Mouse (Mus musculus) CD8-positive naive resting alpha-beta T cell, adult 2 months (primary cell): ENCODE results near the gene Hs3st5.
"Not testable (repeated sequence)": the region's sequence is repeated elsewhere in the genome, so short reads cannot be mapped to it uniquely, and the experiment has no call there.

Source experiments
- DNase-seq, 2 experiments: peaks; one replicate each; pipeline ENCODE4 v3.0.0; 2022; ENCODE audit warnings: low read depth in 2 of 2, low spot score in 2 of 2

Hs3st5 gene

DNA sequence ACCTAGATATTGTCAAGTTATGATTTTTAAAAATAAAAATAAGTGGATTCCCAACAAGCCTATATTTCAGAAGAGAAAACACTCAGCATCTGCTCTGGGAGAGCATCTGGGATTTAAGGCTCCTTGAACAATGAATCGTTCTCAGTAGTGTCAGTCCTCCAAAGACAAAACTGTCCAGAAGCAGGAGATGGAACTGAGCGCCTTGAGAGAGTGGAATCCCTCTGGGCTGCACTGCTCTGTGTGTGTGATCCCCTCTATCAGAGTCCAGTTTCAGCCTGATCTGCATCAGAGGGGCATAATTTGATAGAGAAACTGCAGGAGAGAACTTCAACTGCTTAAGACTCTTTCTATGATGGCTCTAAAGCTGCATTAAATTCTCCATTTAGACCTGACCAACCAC, 49.5 kb downstream of the Hs3st5 start:
- DNase-seq, result no peak

DNA sequence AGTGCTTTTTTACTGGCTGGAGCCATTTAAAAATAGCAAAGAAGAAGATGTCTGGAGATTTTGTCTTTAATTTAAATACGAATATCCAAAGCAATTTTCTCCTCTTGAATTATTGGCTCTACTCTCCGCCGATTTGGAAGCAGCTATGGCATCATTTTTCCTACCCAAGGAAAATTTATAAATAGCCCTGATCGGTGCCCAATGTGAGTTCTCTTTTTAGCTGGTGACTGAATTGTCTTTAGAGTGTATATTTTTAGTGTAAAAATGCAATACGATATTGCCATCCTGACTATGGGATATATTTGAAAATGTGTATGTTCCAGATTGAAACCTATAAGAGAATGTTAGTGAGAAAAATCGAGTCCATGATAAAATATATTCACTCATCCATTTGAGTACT, 51.1 kb downstream of the Hs3st5 start:
- no peak for DNase-seq

DNA sequence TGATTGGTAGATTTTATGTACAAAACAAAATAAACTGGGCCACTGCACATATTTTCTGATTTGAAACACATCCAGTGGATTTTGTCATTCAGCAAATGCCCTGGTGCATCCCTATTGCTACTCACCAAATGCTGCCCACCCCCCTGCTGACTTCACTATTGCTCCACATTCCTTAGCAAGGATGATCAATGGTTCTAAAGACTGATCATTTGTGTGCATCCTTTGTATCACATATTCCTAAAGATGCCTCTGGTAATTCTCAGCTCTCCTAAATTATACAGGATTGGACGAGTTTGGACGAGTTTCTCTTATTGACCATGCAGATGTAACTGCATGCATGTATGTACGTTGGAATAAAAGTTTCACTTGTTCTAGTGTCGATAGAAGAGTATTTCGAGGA, 52.1 kb downstream of the Hs3st5 start:
- no peak for DNase-seq

- no peak for DNase-seq
These were observed 60.6 kb downstream of the Hs3st5 start for GRCm38 (mm10) chr10:36567258-36567657.

DNA sequence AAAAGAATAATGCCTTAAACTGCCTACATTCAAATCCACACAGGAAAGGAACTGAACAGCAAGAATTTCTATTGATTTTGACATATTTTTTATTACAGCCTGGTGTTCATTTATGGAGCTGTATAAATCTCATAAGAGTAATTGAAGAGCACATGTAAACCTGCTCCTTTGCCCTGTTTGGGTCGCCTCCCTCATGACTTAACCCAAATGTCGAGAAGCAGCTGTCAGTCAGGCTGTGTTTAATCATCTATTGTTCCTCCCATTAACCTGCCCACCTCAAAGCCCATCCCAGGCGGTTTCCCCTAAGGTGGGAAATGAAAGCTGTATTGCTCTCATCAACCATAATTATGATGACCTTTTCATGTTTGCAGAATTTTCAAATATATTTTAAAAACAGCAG, 65.9 kb downstream of the Hs3st5 start:
- DNase-seq, result no peak

- DNase-seq, result no peak
These were observed 71.9 kb downstream of the Hs3st5 start for GRCm38 (mm10) chr10:36578375-36579145.

- no peak for DNase-seq
These were observed 103.8 kb downstream of the Hs3st5 start for GRCm38 (mm10) chr10:36610400-36610799.

GRCm38 (mm10) chr10:36611415-36611814, 104.8 kb downstream of the Hs3st5 start:
- not testable (repeated sequence) for DNase-seq

DNA sequence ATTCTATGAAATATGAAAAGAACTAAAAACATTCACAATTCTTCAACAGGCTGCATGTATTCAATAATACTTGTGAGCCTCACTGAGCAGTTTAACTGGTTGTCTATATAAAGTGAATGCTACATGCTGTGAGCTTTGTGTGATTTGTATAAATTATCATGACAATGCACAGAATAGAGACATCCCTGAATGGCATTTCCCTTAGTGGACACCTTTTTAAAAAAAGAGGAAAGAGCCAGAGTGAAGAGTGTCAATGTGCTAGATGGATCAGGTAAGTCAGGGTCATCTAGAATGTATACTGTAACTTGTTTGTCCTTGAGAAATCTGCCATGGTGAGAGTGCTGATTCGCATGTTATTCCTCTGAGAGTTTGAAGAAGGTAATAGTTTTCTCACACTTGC, 116.4 kb downstream of the Hs3st5 start:
- DNase-seq, result no peak

- DNase-seq, result no peak
These were observed 121.3 kb downstream of the Hs3st5 start for GRCm38 (mm10) chr10:36627952-36628351.

- DNase-seq, result no peak
These were observed 125.1 kb downstream of the Hs3st5 start for GRCm38 (mm10) chr10:36631746-36632145.

DNA sequence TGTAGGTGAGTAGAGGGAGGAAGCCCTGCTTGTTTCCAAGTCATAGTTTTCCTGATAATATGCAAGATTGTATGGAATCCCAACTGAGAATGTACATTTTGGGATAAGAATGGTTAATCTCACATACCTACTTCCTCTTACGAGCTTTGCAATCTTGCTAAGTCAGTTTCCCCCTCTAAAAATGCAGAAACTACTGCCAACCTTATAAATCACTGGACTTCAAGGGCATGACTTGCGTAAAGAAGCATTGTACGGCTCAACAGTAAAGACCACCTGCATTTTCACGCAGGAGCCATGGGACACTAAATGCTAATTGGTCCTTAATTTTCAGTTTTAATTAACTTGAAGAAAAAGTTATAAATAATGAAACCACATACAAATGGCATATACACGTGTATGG, 144.0 kb downstream of the Hs3st5 start:
- DNase-seq, result no peak

GRCm38 (mm10) chr10:36713974-36714373, 207.4 kb downstream of the Hs3st5 start:
- no peak for DNase-seq

DNA sequence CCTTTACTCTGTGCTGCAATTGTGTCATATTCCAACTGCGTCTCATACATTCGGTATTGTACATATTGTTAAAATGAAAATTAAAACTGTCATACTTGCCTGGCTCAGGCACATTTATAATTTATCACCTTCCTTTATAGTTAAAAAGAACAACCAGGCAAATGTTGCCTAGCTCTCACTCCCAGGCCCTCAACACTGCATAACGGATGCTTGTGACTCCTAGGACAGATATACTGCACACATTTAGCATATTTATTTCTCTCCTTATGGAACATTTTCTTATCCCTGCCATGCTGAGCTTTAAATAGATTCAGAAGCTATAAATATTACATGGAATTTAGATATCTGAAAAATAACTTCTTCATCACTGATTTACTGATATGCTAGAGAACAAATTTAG, 219.6 kb downstream of the Hs3st5 start:
- no peak for DNase-seq

DNA sequence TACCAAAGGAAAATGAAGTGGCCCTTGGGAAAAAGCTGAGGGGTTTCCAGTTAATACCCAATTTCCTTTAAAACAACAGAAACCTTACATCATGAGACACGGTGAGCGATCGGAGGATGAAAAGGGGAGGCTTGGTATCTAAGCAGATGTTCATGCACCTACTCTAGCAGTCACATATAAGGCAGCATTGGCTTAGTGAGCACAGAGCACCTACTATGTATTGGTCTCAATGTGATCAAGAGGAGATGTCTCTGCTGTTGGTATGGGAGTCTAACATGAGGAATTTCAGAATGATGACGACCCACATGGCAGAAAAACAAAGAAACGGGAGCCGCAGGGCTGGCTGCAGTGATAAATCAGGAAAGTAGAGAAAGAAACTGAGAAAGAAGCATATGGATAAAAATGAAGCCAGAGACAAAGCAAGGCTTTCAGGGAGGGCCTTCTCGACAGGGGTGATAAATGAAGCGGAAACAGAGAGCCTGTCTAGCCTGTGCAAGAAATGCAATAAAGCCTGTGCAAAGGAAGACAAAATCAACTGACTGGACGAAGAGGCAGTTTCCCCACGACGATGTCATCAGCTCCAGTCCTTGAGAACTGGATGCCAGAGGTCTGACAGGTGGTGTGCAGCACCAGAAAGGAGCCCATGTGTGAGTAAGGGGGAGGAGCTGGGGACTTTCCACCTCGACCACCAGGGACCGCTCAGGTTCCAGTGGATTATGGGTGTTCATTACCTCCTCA, 222.9 kb downstream of the Hs3st5 start:
- DNase-seq, result no peak

DNA sequence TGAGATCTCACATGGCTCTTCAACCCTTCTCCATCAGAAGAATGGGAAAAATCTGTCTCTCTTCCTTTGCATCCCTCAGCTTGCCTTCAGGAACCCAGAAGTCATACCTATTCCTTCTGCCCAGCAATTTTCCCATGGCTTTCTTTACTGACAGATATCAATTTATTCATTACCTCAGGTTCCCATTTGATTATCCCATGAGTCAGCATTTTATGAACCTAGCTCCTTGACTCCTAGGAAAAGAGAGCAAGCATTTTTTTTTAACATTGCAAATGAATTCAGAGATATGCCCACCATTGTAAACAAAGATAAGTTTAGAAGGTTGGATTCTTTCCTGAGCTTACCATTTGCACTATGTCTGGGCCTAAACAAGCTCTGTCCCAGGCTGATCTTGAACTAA, 232.8 kb downstream of the Hs3st5 start:
- no peak for DNase-seq

DNA sequence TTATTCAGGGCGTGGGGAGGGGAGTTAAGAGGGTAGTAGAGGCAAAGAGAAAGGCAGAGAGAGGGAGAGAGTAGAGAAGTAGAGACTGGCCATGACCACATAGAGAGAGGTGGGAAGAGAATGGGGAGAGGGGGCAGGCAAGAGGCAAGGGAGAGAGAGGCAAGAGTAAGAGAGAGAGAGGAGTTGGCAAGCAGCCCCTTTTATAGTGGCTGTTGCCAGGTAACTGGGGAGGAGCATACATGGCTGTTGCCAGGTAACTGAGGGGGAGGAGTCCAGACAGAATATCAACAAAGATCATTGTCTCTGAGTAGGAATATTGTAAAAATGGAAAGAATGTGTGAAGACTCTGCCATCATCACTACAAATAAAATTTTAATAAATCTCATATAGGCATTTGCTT, 243.4 kb downstream of the Hs3st5 start:
- no peak for DNase-seq

DNA sequence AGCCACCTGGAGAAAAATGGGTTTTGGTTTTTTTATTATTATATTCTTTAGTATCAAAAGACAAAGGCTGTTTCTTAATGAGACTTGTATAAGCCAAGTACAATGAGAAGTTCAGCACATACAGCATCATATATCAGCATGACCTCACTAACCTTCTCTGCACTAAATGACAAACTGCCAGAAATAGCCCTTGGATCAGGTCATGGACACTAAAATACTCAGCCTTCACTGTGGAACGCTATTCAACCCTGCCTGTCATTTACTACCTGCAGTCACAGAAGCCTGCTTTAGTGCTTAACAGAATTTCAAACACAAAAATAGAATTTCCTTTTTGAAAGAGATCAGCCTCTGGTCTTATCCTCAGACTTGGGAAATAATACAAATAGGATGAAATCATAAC, 247.9 kb downstream of the Hs3st5 start:
- no peak for DNase-seq

GRCm38 (mm10) chr10:36773595-36773994, 267.0 kb downstream of the Hs3st5 start:
- DNase-seq, result no peak

DNA sequence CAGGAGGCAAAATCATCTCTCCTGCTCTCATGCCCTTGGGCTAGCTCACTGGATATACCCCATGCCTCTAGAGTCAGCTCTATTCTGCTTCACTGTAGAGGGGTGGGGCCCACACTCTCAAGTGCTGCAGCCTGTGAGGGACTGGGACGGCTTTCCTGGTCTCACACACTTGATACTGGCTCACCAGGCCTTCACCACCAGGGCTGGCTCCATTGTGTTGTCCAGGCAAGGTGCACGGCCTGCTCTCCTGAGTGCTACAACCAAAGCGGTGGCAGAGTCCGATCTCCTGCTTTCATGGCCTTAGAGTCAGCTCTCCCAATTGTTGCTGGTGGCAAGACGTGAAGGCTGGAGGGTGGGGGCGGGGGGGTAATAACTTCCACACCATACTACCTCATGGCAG, 268.3 kb downstream of the Hs3st5 start:
- DNase-seq, result no peak

- DNase-seq, result no peak
These were observed 275.0 kb downstream of the Hs3st5 start for GRCm38 (mm10) chr10:36781641-36782040.

DNA sequence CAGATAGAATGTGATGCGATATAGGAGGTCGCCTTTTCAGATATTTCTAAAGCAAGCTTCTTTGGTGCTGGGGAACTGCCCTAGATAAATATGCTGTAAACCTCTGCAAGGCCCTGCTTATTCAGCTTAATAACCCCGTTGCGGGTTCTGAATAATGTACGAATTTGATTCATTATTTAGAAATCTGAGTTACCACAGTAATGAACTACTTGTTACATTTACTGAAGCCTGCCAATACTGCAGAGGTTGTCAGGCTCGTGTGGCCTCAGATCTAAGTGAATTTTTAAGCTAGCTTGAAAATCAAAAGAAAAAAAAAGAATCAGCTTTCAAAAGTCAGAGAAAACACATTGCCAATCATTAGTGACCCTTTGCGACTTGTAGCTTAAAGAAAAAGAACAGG, 280.4 kb downstream of the Hs3st5 start:
- DNase-seq, result no peak

GRCm38 (mm10) chr10:36791771-36792170, 285.2 kb downstream of the Hs3st5 start:
- no peak for DNase-seq
